Mouse (Mus musculus): ENCODE results near the gene Raph1. TPM values are rescaled to one million over a fixed set of nuclear protein-coding genes. Genes with fewer than 3 reads are reported as not detected.

The Raph1 gene
- polyA plus RNA-seq, 1 experiment, result 1.9 TPM

GRCm38 (mm10) chr1:60564691-60565090, 2.2 kb downstream of the Raph1 start:
- no peak for TF ChIP-seq CTCF (IDR thresholded peaks at IDR 0.05; ENCODE audit: control insufficient read depth, insufficient read depth, insufficient replicate concordance, low read depth, low read length)

GRCm38 (mm10) chr1:60563021-60563420, 3.9 kb downstream of the Raph1 start:
- Histone ChIP-seq H3K4me1 (ENCODE audit: control insufficient read depth, insufficient read depth, low read length) (peaks cover 6% of the 10 kb centered on the region), H3K27ac (ENCODE audit: control insufficient read depth, insufficient read depth, low read depth, low read length) (no peak overlapping the region), H3K27me3 (ENCODE audit: control insufficient read depth, insufficient read depth, low read length) (no peaks in the 10 kb centered on the region), H3K4me3 (ENCODE audit: control insufficient read depth, low read depth, low read length) (no peak overlapping the region), H3K36me3 (ENCODE audit: control insufficient read depth, insufficient read depth, low read length) (no peaks in the 10 kb centered on the region)
- no peak for TF ChIP-seq CTCF (IDR thresholded peaks at IDR 0.05; ENCODE audit: control insufficient read depth, insufficient read depth, insufficient replicate concordance, low read depth, low read length)
- no peak for TF ChIP-seq POLR2A (IDR thresholded peaks at IDR 0.05; ENCODE audit: control insufficient read depth, low read depth, low read length)

More at GRCm38 (mm10) chr1:60564691-60565090, 2.2 kb downstream of the Raph1 start:
- H3K4me1 ChIP-seq (ENCODE audit: control insufficient read depth, insufficient read depth, low read length), result peaks cover 6% of the 10 kb centered on the region
- H3K27ac ChIP-seq (ENCODE audit: control insufficient read depth, insufficient read depth, low read depth, low read length), result no peak overlapping the region
- H3K4me3 ChIP-seq (ENCODE audit: control insufficient read depth, low read depth, low read length), result no peak overlapping the region
- H3K36me3 ChIP-seq (ENCODE audit: control insufficient read depth, insufficient read depth, low read length), result no peaks in the 10 kb centered on the region
- no peaks in the 10 kb centered on the region for H3K27me3 ChIP-seq (ENCODE audit: control insufficient read depth, insufficient read depth, low read length)

GRCm38 (mm10) chr1:60543681-60544080, 23.2 kb downstream of the Raph1 start:
- Histone ChIP-seq H3K4me3 (ENCODE audit: control insufficient read depth, low read depth, low read length) (no peak overlapping the region), H3K36me3 (ENCODE audit: control insufficient read depth, insufficient read depth, low read length) (no peaks in the 10 kb centered on the region), H3K27ac (ENCODE audit: control insufficient read depth, insufficient read depth, low read depth, low read length) (no peak overlapping the region), H3K27me3 (ENCODE audit: control insufficient read depth, insufficient read depth, low read length) (no peaks in the 10 kb centered on the region), H3K4me1 (ENCODE audit: control insufficient read depth, insufficient read depth, low read length) (no peaks in the 10 kb centered on the region)
- TF ChIP-seq POLR2A (IDR thresholded peaks at IDR 0.05; ENCODE audit: control insufficient read depth, low read depth, low read length) (no peak), CTCF (IDR thresholded peaks at IDR 0.05; ENCODE audit: control insufficient read depth, insufficient read depth, insufficient replicate concordance, low read depth, low read length) (no peak)

GRCm38 (mm10) chr1:60539272-60539671, 27.6 kb downstream of the Raph1 start:
- no peak for TF ChIP-seq CTCF (IDR thresholded peaks at IDR 0.05; ENCODE audit: control insufficient read depth, insufficient read depth, insufficient replicate concordance, low read depth, low read length)
- TF ChIP-seq POLR2A (IDR thresholded peaks at IDR 0.05; ENCODE audit: control insufficient read depth, low read depth, low read length), result no peak
- H3K4me3 ChIP-seq (ENCODE audit: control insufficient read depth, low read depth, low read length), result no peak overlapping the region
- no peak overlapping the region for H3K27ac ChIP-seq (ENCODE audit: control insufficient read depth, insufficient read depth, low read depth, low read length)
- H3K27me3 ChIP-seq (ENCODE audit: control insufficient read depth, insufficient read depth, low read length), result no peaks in the 10 kb centered on the region
- no peaks in the 10 kb centered on the region for H3K4me1 ChIP-seq (ENCODE audit: control insufficient read depth, insufficient read depth, low read length)
- no peaks in the 10 kb centered on the region for H3K36me3 ChIP-seq (ENCODE audit: control insufficient read depth, insufficient read depth, low read length)

- no peak overlapping the region for H3K4me3 ChIP-seq (ENCODE audit: control insufficient read depth, low read depth, low read length)
- no peak overlapping the region for H3K27ac ChIP-seq (ENCODE audit: control insufficient read depth, insufficient read depth, low read depth, low read length)
- H3K27me3 ChIP-seq (ENCODE audit: control insufficient read depth, insufficient read depth, low read length), result no peaks in the 10 kb centered on the region
- no peak for TF ChIP-seq POLR2A (IDR thresholded peaks at IDR 0.05; ENCODE audit: control insufficient read depth, low read depth, low read length)
- no peaks in the 10 kb centered on the region for H3K4me1 ChIP-seq (ENCODE audit: control insufficient read depth, insufficient read depth, low read length)
- no peaks in the 10 kb centered on the region for H3K36me3 ChIP-seq (ENCODE audit: control insufficient read depth, insufficient read depth, low read length)
Measured at GRCm38 (mm10) chr1:60534932-60535331, 32.0 kb downstream of the Raph1 start.

DNA sequence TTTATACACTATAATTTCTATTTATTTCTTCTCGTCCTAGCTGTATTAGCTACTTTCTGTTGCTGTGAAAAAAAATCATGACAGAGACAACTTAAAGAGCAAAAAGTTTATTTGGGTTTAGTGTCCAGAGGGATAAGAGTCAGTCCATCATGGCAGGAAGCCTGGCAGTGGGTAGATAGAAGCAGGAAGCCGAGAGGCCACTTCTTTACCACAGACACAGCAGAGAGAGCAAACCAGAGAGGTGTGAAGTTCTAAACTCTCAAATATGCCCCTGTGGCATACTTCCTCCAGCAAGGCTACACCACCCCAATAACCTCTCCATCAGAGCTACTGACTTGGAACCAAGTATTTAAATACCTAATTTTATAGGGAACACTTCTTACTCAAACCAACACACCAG, 36.3 kb downstream of the Raph1 start:
- TF ChIP-seq CTCF (IDR thresholded peaks at IDR 0.05; ENCODE audit: control insufficient read depth, insufficient read depth, insufficient replicate concordance, low read depth, low read length) (no peak), POLR2A (IDR thresholded peaks at IDR 0.05; ENCODE audit: control insufficient read depth, low read depth, low read length) (no peak)
- H3K27ac ChIP-seq (ENCODE audit: control insufficient read depth, insufficient read depth, low read depth, low read length), result no peak overlapping the region
- H3K4me1 ChIP-seq (ENCODE audit: control insufficient read depth, insufficient read depth, low read length), result no peaks in the 10 kb centered on the region
- H3K4me3 ChIP-seq (ENCODE audit: control insufficient read depth, low read depth, low read length), result no peak overlapping the region
- H3K36me3 ChIP-seq (ENCODE audit: control insufficient read depth, insufficient read depth, low read length), result no peaks in the 10 kb centered on the region
- no peaks in the 10 kb centered on the region for H3K27me3 ChIP-seq (ENCODE audit: control insufficient read depth, insufficient read depth, low read length)

DNA sequence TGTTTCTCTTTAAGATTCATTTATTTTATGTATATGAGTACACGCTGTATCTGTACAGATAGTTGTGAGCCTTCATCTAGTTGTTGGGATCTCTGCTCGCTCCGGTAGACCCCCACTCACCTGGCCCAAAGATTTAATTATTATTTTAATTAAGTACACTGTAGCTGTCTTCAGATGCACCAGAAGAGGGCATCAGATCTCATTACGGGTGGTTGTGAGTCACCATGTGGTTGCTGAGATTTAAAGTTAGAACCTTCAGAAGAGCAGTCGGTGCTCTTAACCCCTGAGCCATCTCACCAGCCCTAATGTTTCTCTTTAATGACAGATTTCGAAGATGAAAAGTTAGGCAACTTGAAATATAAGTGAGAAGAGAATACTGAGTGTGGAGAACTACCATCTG, 36.8 kb downstream of the Raph1 start:
- H3K4me1 ChIP-seq (ENCODE audit: control insufficient read depth, insufficient read depth, low read length), result no peaks in the 10 kb centered on the region
- TF ChIP-seq POLR2A (IDR thresholded peaks at IDR 0.05; ENCODE audit: control insufficient read depth, low read depth, low read length), result no peak
- no peak overlapping the region for H3K4me3 ChIP-seq (ENCODE audit: control insufficient read depth, low read depth, low read length)
- H3K27me3 ChIP-seq (ENCODE audit: control insufficient read depth, insufficient read depth, low read length), result no peaks in the 10 kb centered on the region
- no peaks in the 10 kb centered on the region for H3K36me3 ChIP-seq (ENCODE audit: control insufficient read depth, insufficient read depth, low read length)
- H3K27ac ChIP-seq (ENCODE audit: control insufficient read depth, insufficient read depth, low read depth, low read length), result no peak overlapping the region

DNA sequence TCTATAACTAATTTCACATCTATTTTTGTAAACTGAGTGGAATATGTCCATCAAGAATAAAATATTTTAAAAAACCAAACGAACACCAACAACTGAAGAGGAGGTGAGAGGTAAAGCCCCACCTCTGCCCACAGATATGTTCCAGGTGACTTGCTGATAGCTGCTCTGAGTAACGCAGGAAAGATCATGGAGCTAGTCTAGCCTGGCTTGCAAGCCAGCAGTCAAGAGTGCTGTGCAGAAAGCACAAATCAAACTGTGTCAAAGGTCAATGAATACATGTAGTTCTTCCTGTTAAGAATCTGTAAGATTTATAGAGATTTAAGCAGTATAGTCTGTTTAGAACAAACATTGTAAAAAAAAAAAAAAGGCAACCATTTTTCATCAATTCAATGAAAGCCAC, 56.3 kb downstream of the Raph1 start:
- no peak overlapping the region for H3K27ac ChIP-seq (ENCODE audit: control insufficient read depth, insufficient read depth, low read depth, low read length)
- no peaks in the 10 kb centered on the region for H3K36me3 ChIP-seq (ENCODE audit: control insufficient read depth, insufficient read depth, low read length)
- TF ChIP-seq POLR2A (IDR thresholded peaks at IDR 0.05; ENCODE audit: control insufficient read depth, low read depth, low read length), result no peak
- no peak for TF ChIP-seq CTCF (IDR thresholded peaks at IDR 0.05; ENCODE audit: control insufficient read depth, insufficient read depth, insufficient replicate concordance, low read depth, low read length)

More for the DNA sequence above, 56.3 kb downstream of the Raph1 start:
- Histone ChIP-seq H3K4me3 (ENCODE audit: control insufficient read depth, low read depth, low read length) (no peak overlapping the region), H3K27me3 (ENCODE audit: control insufficient read depth, insufficient read depth, low read length) (no peaks in the 10 kb centered on the region), H3K4me1 (ENCODE audit: control insufficient read depth, insufficient read depth, low read length) (no peaks in the 10 kb centered on the region)
